Mouse (Mus musculus) hindbrain, embryonic 16.5 days (tissue): Measurements from ENCODE around the gene Pmvk. TPM values are rescaled to one million over a fixed set of nuclear protein-coding genes. Genes with fewer than 3 reads are reported as not detected.

Source experiments
- ATAC-seq: fragments of 200-750 bp; cut with Nextera tagmentation; 2 replicates; pipeline ENCODE4 v1.8.0; 2017; ENCODE audit warnings: moderate TSS enrichment, moderate library complexity
- H3K27ac ChIP-seq: fragments of 300-500 bp; sonication (generic); 2 replicates; pipeline ENCODE4 v1.5.1; 2014; ENCODE audit warnings: low read depth, mild to moderate bottlenecking, control low read depth, low read length, moderate library complexity
- H3K27me3 ChIP-seq: fragments of 300-500 bp; sonication (generic); replicated peaks from 2 replicates; pipeline ENCODE4 v1.6.1; 2014; ENCODE audit warnings: low read length; ENCODE audit not compliant: control insufficient read depth, insufficient read depth
- H3K36me3 ChIP-seq: fragments of 300-500 bp; sonication (generic); 2 replicates; pipeline ENCODE4 v1.6.1; 2014; ENCODE audit warnings: mild to moderate bottlenecking, low read length, moderate library complexity, mixed read lengths; ENCODE audit not compliant: control insufficient read depth, insufficient read depth
- H3K4me1 ChIP-seq: fragments of 300-500 bp; sonication (generic); 2 replicates; pipeline ENCODE4 v1.6.1; 2014; ENCODE audit warnings: low read depth, low read length; ENCODE audit not compliant: control insufficient read depth, insufficient read depth
- H3K4me2 ChIP-seq: fragments of 300-500 bp; sonication (generic); 2 replicates; pipeline ENCODE4 v1.6.1; 2014; ENCODE audit warnings: mild to moderate bottlenecking, low read length, control low read depth, moderate library complexity
- H3K4me3 ChIP-seq: fragments of 300-500 bp; sonication (generic); 2 replicates; pipeline ENCODE4 v1.5.1; 2014; ENCODE audit warnings: mild to moderate bottlenecking, low read length, control low read depth, moderate library complexity
- H3K9ac ChIP-seq: fragments of 300-500 bp; sonication (generic); 2 replicates; pipeline ENCODE4 v1.6.1; 2014; ENCODE audit warnings: low read depth, mild to moderate bottlenecking, control low read depth, low read length, moderate library complexity
- H3K9me3 ChIP-seq: fragments of 300-500 bp; sonication (generic); 2 replicates; pipeline ENCODE4 v1.6.1; 2014; ENCODE audit warnings: mild to moderate bottlenecking, low read length, moderate library complexity; ENCODE audit not compliant: control insufficient read depth
- WGBS: fragments of 180-500 bp; shearing (Covaris S2); extraction: QIAGEN DNeasy Blood & Tissue Kit; methylation state at CpG from one replicate; pipeline ENCODE4 v1.1.7; 2014; 5-methylcytosine and 5-hydroxymethylcytosine counted together
- polyA plus RNA-seq: library from polyadenylated mRNA; unstranded; fragments of >200 nt; fragmentation: Nextera tagmentation; extraction: Ambion mirVana; gene quantifications from 2 replicates; pipeline ENCODE4 v1.2.1, GENCODE M21; 2015

Pmvk gene
- 137 and 156 TPM in 2 replicates for polyA plus RNA-seq

- WGBS = 74% methylated on average over 10 of the region's 10 CpGs
- H3K9me3 ChIP-seq = no peaks in the 10 kb centered on the region
- no peak within 1 kb of the TSS for H3K4me2 ChIP-seq
- H3K9ac ChIP-seq = no peak within 1 kb of the TSS
- no peaks in the 10 kb centered on the region for H3K36me3 ChIP-seq
- ATAC-seq = no peak
- H3K27me3 ChIP-seq = no peaks in the 10 kb centered on the region
- no peak within 1 kb of the TSS for H3K27ac ChIP-seq
- H3K4me1 ChIP-seq = peaks cover 6% of the 10 kb centered on the region; the same call in 1 of the 2 replicates
- no peak within 1 kb of the TSS for H3K4me3 ChIP-seq
Measured at GRCm38 (mm10) chr3:89454401-89455177, at the start of gene Pmvk. Gene Pmvk, plus strand, starts transcription at chr3:89454541.

GRCm38 (mm10) chr3:89406887-89407286, 47.5 kb upstream of the Pmvk start:
- H3K36me3 ChIP-seq = peaks cover 14% of the 10 kb centered on the region
- ATAC-seq = no peak

DNA sequence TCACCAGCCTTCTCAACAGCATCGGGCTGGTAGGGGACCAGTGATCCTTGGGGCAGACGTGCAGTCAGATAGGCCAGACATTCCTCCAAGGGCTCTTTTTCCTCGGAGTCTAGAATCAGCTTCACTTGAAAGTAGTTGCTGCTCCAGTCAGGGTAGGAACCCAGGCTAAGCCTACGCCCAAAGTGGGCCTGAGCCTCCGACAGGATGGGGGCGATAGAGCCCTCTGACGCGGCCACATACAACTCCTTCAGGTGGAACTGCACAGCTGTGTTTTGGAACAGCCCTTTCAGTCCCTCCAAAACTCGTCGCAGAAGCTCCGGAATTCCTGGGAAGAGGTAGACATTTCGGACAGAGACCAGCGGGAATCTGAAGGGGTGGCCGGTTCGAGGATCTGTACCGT, 45.9 kb upstream of the Pmvk start:
- Histone ChIP-seq H3K9ac (no peak overlapping the region), H3K4me1 (peaks cover 7% of the 10 kb centered on the region), H3K4me2 (no peak overlapping the region), H3K36me3 (peaks cover 6% of the 10 kb centered on the region), H3K9me3 (no peaks in the 10 kb centered on the region), H3K27ac (no peak overlapping the region), H3K4me3 (no peak overlapping the region), H3K27me3 (no peaks in the 10 kb centered on the region)
- ATAC-seq = no peak
- WGBS = 62% methylated on average over 16 of the region's 16 CpGs

More at GRCm38 (mm10) chr3:89406887-89407286, 47.5 kb upstream of the Pmvk start:
- H3K27me3 ChIP-seq = no peaks in the 10 kb centered on the region
- H3K27ac ChIP-seq = no peak overlapping the region
- H3K9me3 ChIP-seq = no peaks in the 10 kb centered on the region
- no peak overlapping the region for H3K4me3 ChIP-seq
- 91% methylated on average over 6 of the region's 6 CpGs for WGBS
- H3K9ac ChIP-seq = no peak overlapping the region
- no peak overlapping the region for H3K4me2 ChIP-seq
- peaks cover 7% of the 10 kb centered on the region for H3K4me1 ChIP-seq

DNA sequence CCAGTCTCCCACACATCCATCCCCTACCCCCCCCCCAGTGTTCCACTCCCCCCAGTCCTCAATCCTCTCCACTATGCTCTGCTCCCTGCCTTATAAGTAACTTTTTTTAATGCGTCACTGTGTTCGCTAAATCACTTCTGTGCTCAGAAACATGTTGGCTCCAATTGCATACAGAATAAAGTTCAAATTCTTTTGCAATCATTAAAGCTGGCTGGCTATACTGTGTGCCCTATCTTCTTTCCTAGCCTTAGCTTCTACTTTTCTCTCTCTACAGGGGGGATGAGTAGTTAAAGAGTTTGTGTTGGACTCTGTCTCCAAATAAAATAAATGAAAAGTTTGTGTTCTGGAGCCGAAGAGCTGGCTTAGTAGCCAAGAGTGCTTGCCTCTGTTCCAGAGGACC, 44.6 kb upstream of the Pmvk start:
- no peak overlapping the region for H3K4me2 ChIP-seq
- no peak overlapping the region for H3K4me3 ChIP-seq
- no peak for ATAC-seq
- H3K27ac ChIP-seq = no peak overlapping the region
- H3K27me3 ChIP-seq = no peaks in the 10 kb centered on the region
- WGBS = 96% methylated on average over 3 of the region's 3 CpGs
- peaks cover 7% of the 10 kb centered on the region for H3K4me1 ChIP-seq
- H3K9ac ChIP-seq = no peak overlapping the region
- peaks cover 8% of the 10 kb centered on the region for H3K36me3 ChIP-seq
- H3K9me3 ChIP-seq = no peaks in the 10 kb centered on the region

GRCm38 (mm10) chr3:89410864-89411263, 43.5 kb upstream of the Pmvk start:
- H3K27me3 ChIP-seq = no peaks in the 10 kb centered on the region
- peak overlapping the region; percentile 78 for H3K27ac ChIP-seq
- peaks cover 11% of the 10 kb centered on the region for H3K36me3 ChIP-seq
- H3K9me3 ChIP-seq = no peaks in the 10 kb centered on the region
- WGBS = 82% methylated on average over 10 of the region's 10 CpGs
- H3K4me3 ChIP-seq = peak overlapping the region; percentile 59
- peaks cover 7% of the 10 kb centered on the region for H3K4me1 ChIP-seq
- H3K9ac ChIP-seq = peak overlapping the region; percentile 68
- no peak for ATAC-seq
- peak overlapping the region; percentile 79 for H3K4me2 ChIP-seq

- 3% methylated on average over 28 of the region's 28 CpGs for WGBS
- peak; percentile 99 for ATAC-seq
Measured at GRCm38 (mm10) chr3:89411490-89412393, 42.6 kb upstream of the Pmvk start, which contains the start of gene Flad1. Gene Flad1, minus strand, starts transcription at chr3:89411870.

GRCm38 (mm10) chr3:89416158-89416557, 38.2 kb upstream of the Pmvk start:
- Histone ChIP-seq H3K36me3 (peaks cover 7% of the 10 kb centered on the region), H3K9ac (no peak overlapping the region), H3K27ac (no peak overlapping the region), H3K27me3 (no peaks in the 10 kb centered on the region), H3K4me2 (no peak overlapping the region), H3K4me3 (no peak overlapping the region), H3K4me1 (peaks cover 26% of the 10 kb centered on the region), H3K9me3 (no peaks in the 10 kb centered on the region)
- WGBS = 94% methylated on average over 8 of the region's 8 CpGs
- no peak for ATAC-seq

More at GRCm38 (mm10) chr3:89411490-89412393, 42.6 kb upstream of the Pmvk start, which contains the start of gene Flad1:
- H3K27ac ChIP-seq = peak within 1 kb of the TSS; percentile 78
- peaks cover 11% of the 10 kb centered on the region for H3K36me3 ChIP-seq
- peak within 1 kb of the TSS; percentile 68 for H3K9ac ChIP-seq
- H3K4me2 ChIP-seq = peak within 1 kb of the TSS; percentile 79
- no peaks in the 10 kb centered on the region for H3K27me3 ChIP-seq
- H3K4me1 ChIP-seq = peaks cover 9% of the 10 kb centered on the region
- peak within 1 kb of the TSS; percentile 59 for H3K4me3 ChIP-seq
- H3K9me3 ChIP-seq = no peaks in the 10 kb centered on the region

- WGBS = 33% methylated on average over 2 of the region's 2 CpGs
- Histone ChIP-seq H3K9me3 (no peaks in the 10 kb centered on the region), H3K4me3 (peak overlapping the region; percentile 63), H3K27me3 (no peaks in the 10 kb centered on the region), H3K36me3 (peaks cover 7% of the 10 kb centered on the region), H3K9ac (peak overlapping the region; percentile 58), H3K4me2 (peak overlapping the region; percentile 99), H3K27ac (no peak overlapping the region), H3K4me1 (peaks cover 27% of the 10 kb centered on the region)
- no peak for ATAC-seq
Measured at GRCm38 (mm10) chr3:89417131-89417530, 37.2 kb upstream of the Pmvk start.

GRCm38 (mm10) chr3:89417840-89418169, 36.5 kb upstream of the Pmvk start:
- peaks cover 7% of the 10 kb centered on the region for H3K36me3 ChIP-seq
- peak overlapping the region; percentile 99 for H3K4me2 ChIP-seq
- H3K4me3 ChIP-seq = peak overlapping the region; percentile 63
- WGBS = under 1% methylated on average over 20 of the region's 20 CpGs
- peak; percentile 60 for ATAC-seq
- H3K4me1 ChIP-seq = peaks cover 27% of the 10 kb centered on the region
- H3K27ac ChIP-seq = peak overlapping the region; percentile 91
- no peaks in the 10 kb centered on the region for H3K9me3 ChIP-seq
- peak overlapping the region; percentile 58 for H3K9ac ChIP-seq
- no peaks in the 10 kb centered on the region for H3K27me3 ChIP-seq
